Mouse (Mus musculus) left cerebral cortex, postnatal 36 days (tissue): ENCODE measurements at regions not wholly inside any gene's neighbourhood (a gene's known extent, or its start where the extent isn't known, plus 50 kb on each side); places are given as distances from the start of the nearest gene placed in this dataset.
"Not testable (repeated sequence)": the region's sequence is repeated elsewhere in the genome, so short reads cannot be mapped to it uniquely, and the experiment has no call there.

Experiments
- DNase-seq, 2 experiments: peaks; one replicate each; pipeline ENCODE4 v3.0.0; 2021 to 2022; ENCODE audit warnings: low spot score in 2 of 2, mixed read lengths in 1 of 2
- intact Hi-C: fragments of 180-260 bp; cut with DNase I; formaldehyde crosslinking; loops from one replicate; pipeline ENCODE4 v1.15.1; 2025

DNA sequence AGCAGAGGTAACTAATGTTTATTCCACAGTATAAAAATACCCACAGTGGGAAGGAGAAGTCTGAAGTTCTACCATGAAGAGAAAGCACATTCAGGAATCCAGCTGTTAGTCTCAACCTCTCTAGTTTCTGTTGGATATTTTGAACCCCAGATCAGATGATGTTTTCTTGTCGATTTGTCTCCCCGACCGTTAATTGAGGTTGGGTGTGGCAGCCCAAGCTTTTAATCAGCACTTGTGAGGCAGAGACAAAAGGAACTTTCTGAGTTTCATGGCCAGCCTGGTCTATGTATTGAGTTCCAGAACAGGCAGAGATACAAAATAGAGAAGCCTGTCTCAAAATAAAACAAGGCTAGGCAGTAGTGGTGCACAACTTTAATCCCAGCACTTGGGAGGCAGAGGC lies 129.5 kb downstream of the Tomm20 start:
- intact Hi-C loops = no loop called here
- DNase-seq = no peak

DNA sequence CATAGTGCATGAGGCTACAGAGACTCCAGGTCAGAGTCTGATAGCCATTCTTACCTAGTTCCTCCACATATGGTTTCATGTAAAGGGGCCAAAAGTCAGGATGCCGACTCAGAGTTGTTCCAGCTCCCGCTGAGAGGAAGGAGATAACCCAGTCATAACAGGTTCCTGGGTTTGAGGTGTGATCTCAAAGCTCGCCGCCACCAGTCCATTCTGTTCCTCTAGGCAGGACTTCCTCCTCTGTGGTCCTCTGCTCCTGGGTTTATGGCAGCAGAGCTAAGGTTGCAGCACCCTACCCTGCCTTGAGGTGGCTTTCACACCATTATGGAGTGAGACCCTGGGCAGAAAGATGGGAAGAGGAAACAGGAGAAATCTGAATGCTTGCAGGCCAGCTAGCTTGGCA lies 131.2 kb downstream of the Tomm20 start:
- intact Hi-C loops = no loop called here
- DNase-seq = no peak

DNA sequence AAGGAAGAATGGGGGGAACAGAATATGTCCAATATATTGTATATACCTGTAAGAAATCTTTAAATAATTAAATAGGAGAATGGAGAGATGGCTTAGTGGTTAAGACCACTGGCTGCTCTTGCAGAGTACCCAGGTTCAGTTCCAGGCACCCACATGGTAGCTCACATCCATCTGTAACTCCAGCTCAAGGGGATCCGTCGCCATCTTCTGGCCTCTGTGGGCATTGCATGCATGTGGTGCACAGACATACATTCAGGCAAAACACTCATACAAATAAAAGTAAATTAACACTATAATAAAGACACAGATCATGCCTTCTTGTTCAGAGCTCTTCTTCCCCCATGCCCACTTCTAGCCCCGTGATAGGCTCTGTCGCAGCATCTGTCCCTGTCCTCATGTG lies 132.0 kb downstream of the Tomm20 start:
- intact Hi-C loops = no loop called here

DNA sequence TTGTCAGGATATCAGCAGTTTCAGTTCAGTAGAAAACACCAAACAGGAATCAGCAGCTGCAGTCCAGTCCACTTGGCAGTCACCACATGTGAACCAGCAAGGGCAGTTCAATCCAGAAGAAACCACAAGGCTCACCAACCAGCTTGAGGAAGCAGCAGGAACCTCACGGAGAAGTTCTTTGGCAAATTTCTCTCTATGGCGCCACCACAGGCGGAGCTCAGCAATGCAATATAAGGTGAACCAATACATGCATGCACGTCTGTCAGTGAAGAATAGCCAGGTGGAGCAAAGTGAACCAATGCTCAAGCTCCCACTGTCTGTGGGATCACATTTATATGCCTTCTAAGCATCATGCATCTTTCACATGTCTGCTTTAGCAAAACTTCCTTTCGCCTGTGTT lies 132.9 kb downstream of the Tomm20 start:
- no peak for DNase-seq
- intact Hi-C loops = no loop called here

More for the DNA sequence above, 132.0 kb downstream of the Tomm20 start:
- DNase-seq = no peak

DNA sequence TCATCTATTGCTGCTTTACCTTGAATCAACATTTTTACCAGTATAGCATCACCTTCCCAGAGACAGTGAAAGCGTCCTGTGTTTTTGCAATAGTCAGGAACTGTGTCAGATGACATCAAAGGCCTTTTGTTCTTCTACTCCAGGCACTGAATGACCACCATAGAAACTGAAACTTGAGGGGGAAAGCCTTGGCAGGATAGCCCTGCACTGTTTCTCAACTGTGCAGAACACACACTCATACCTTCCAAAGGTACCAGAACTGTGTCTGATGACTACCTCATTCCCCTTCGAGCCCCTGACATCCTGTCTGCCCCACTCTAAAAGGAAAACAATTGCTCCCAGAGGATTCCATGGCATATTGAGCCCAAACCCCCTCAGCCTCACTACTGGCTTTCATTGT lies 134.3 kb downstream of the Tomm20 start:
- DNase-seq = not testable (repeated sequence)

DNA sequence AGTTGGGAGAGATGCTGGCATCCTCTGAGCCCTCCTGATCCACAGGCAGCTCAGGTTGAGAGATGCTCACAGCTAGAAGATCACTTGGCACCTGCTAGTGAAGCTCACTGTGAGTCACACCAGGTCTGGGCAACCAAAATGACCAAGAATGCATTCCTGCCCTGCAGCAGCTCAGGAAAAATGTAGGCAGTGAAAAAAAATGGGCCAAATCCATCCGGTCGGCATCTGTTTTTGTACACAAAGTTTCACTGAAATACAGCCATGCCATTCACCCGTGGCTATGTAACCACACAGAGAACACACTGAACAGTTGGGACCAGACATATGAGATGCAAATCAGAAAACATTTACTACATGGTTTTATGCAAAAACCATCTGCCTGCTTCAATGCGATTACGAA lies 135.1 kb downstream of the Tomm20 start:
- intact Hi-C loops = no loop called here
- no peak for DNase-seq

More for the DNA sequence above, 134.3 kb downstream of the Tomm20 start:
- intact Hi-C loops = not testable (repeated sequence)

DNA sequence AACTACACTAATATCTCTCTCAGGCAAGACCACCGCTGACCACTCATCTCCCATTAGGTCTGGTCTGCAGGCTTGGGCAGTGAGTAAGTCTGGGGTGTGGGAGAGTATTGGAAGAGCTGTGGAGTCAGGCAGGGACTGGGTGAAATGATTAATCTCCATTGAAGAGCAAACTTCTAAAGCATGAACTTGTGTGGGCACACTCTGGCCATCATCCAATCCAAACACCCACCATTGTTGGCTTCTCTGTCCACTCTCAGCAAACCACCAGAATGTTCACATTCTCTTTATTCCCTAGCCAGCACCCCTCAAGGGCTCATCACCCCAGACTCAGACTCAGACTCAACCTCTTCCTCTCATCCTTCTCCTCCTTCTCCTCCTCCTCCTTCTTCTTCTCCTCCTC lies 136.3 kb downstream of the Tomm20 start:
- DNase-seq = no peak
- intact Hi-C loops = no loop called here

DNA sequence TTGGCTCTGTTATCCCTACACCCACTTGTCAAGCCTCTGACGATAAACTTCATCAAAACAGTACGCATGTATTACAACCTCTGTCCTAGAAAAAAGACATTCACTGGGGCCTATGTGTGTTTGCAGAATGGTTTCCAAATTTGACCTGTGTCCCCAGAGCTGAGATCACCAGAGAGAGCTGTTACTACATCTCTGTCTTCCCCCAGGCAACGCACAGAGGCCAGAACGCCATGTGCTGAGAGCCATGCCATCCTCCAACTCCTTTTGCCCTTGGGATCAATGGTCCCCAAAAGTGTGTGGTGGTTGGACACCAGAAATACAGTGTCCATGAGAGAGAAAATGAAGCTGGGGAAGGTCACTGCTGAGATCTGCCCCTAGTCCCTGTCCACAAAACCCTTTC lies 137.1 kb downstream of the Tomm20 start:
- no peak for DNase-seq
- intact Hi-C loops = no loop called here

DNA sequence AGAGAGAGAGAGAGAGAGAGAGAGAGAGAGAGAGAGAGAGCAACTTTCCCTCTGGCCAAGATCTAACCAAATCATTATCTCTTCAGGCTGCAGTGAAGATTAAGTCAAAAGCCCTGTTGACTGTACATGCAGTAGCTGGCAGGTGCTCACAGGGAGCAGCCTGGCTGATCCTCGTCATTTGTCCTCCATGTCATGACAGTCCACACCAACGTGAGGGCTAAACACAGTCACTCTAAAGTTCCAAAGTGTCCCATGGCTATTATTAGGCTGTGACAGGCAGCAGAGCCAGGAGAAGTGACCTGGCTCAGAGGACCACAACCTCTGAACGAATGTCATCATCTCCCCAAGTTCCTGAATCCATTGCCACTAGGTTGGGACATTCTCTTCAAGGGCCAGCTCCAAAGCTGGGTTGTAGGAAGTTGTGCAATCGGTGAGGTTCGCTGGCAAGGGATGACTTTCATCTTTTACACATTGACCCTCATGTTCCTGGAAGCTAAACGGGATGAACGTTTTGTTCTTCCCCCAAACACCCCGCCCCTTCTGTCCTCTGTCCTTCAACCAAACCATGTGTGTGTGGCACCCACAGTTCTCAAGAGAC lies 138.4 kb downstream of the Tomm20 start:
- intact Hi-C loops = no loop called here
- no peak for DNase-seq

DNA sequence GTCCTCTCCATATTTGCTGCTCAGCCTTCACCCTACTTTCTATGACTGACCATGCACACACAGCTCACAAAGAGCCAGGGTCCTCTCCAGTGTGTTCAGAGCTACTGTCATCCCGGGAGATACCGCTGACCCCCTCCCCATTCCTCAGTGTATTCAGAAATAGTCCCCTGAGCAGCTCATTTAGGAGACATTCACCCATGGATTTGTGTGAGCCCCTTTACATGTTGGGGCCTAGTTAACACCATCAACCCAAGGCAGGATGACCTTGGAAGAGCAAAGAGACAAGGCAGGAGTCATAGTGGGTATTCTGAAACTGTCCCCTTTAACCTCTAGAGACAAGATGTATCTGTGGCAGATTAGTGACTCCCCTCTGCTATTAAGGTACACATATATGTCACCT lies 139.1 kb downstream of the Tomm20 start:
- no peak for DNase-seq
- intact Hi-C loops = no loop called here

DNA sequence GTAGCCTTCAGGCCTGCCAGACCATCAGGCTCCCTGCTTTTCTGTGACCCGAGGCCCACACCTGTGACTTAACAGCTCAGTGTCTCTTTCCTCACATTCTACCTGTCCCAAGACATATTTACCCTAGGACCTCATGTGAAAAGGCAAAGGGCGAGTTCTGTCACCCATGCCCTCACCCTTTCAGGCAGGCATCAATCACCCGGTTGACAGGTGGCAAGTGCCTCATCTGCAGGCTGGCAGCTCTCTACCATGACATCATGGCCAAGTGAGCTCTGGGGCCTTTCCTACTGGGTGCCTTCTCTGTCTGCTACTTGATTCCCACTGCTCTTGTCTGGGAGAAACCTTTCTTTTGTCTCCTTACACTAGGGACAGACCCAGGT lies 139.5 kb downstream of the Tomm20 start:
- intact Hi-C loops = no loop called here
- DNase-seq = no peak

DNA sequence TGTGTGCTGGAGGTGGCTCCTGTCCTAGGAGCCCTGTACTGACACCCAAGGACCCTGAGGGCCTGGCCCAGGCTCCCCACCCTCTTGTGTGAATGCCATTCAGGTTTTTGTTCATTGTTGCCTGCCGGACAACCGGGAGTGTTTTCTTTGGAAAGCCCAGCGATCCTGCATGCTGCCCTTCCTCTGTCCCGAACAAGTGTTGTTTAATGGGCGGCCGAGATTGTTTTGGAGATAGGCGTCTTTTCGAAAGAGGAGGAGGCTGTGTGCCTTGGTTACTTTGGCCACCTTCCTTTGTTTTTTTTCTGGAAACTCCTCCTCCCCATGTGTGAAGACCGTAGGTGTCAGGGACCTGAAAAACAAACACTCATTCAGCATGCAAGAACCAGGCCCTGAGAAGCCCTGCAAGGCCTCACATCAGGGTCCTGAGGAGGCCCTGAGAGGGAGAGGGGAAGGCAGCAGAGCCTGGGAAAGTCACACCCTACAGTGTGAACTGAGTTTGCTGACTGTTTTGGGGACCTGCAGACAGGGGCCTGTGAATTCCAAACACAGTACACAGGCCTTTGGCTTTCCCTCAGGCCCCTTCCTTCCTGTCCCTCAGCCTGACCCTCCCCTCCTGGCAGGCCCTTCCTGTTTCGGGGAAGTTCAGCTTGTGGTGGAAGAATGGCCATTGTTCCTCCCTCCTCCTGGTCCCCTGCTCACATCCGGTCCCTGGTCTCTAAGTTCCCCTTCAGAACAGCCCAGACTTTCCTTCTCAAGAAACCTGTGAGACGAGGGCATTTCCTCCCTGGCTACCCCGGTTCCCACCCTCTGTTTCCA lies 140.1 kb downstream of the Tomm20 start:
- DNase-seq = no peak
- intact Hi-C loops = no loop called here

DNA sequence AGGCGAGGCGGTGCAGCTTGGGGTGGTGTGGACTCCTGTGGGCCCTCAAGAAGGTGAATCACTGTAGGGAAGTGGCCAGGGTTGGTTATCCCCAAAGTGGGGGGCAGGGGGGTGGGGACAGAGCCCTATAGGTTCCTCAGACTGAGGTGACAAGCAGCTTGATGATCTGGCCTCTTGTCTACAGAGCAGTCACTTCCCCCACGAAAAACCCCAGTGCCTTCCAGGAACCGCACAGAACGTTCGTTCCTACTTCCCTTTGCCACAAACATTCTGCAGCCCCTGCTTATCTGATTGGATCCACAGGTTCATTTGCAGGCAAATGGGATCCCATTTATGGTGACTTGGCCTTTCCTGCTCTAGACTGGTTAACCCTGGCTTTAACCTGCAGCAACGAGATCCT lies 141.5 kb downstream of the Tomm20 start:
- intact Hi-C loops = loop anchor here (5.0 kb wide), 1 partner anchor 47 kb away; no protein-coding TSS in a partner anchor
- DNase-seq = no peak

DNA sequence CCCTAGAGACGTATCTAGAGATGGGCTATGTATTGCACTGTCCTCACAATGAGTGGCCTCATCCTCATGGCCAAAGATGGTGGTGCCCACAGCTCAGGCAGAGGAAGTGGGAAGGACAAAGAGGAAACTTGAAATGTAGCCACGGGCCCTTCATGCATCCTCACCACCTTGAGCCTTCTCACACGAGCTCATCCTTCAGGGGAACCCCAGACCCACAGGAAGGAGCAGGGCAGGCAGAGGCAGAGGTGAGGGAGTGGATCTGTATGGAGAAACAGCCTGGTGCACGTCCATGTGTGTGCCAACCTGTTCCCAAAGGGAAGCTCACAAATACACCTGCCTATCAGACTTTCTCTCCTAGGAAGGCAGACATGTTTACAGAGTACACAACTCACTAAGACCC lies 143.0 kb downstream of the Tomm20 start:
- intact Hi-C loops = loop anchor here (5.0 kb wide), 1 partner anchor 45 kb away; no protein-coding TSS in a partner anchor

DNA sequence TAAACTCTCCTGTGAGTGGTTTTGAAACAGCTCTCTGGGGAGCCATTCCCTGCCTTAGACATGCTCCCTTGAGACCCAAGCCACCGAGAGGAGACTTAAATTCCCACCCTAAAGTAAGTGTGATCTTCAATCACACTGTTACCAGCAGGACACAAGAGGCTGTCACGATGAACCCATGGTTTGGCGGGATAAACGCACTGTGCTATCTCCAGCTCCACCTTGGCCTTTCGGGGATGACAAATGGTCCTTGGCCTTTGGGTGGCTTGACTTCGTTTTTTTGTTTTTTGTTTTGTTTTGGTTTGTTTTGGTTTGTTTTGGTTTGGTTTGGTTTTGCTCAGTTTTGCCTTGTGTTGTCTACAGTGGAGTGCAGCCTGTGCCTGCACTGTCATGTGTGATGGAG lies 144.7 kb downstream of the Tomm20 start:
- DNase-seq = no peak
- intact Hi-C loops = loop anchor here (5.0 kb wide), 1 partner anchor 44 kb away; no protein-coding TSS in a partner anchor

More for the DNA sequence above, 143.0 kb downstream of the Tomm20 start:
- DNase-seq = no peak

DNA sequence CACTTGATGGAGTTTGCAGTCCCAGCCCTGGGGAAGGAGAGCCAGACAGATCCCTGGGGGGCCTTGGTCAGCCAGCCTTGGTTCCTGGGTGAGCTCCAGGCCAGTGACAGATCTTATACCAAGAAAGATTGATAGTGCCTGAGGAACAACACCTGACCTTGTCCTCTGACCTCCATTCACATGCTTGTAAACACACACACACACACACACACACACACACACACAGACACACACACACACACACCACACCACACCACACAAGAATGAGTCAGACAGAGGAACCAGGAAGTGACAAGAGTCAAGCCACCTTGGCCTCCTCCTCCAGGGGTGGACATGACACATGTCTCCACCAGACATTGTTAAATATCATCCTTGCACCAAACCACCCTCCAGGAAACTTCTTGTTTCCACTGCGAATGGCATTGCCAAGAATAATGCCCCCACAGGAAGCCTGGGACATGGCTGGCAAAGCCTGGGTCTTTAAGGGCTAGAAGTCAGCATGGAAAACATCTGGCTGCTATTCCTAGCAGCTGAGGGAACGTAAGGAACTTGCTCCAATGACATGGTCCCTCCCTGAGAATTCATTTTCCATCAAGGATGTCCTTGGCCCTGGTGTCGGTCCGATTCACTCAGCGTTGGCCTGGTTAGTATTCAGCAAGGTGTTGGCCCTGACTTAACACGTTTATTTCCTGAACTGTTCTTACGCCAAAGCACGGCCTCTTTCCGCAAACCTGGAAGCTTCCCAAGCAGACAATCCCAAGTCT lies 147.9 kb downstream of the Tomm20 start:
- intact Hi-C loops = no loop called here
- DNase-seq = no peak

DNA sequence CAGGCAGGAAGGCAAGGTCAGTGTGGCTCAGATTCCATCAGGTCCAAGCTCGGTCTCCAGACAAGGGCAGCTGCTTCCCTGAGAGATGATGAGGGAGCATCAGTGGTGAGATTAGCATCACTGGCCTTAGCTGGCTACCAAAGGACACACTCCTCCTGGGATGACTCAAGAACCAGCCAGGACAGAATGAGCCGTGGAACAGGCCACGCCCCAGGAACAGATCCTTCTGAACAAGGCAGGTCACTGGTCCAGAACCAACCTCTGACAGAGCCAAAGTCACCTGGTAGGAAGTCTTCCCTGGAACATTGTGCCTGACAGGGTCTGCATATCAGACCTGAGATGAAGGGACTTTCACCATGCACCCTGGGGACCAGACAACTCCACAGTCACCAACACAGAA lies 152.0 kb downstream of the Tomm20 start:
- no peak for DNase-seq
- intact Hi-C loops = no loop called here

DNA sequence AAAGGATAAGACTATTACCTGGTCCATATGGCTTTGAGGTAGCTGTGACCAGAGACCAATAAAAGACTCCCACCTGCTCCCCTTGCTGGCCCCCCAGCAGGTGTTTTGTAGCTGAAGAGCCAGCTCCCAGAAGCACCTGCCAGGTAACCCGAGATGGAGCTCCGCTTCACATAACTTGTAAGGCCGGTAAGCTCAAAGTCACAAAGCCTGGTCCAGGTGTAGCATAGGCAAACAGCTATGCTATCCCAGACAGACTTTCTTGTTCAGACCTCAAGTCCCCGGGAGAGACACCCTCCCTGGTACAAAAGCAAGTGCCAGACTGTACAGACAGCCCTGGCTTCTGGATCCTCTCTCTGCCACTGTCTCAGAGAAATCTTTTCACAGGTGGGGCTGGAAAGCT lies 154.6 kb downstream of the Tomm20 start:
- intact Hi-C loops = no loop called here
- DNase-seq = no peak

DNA sequence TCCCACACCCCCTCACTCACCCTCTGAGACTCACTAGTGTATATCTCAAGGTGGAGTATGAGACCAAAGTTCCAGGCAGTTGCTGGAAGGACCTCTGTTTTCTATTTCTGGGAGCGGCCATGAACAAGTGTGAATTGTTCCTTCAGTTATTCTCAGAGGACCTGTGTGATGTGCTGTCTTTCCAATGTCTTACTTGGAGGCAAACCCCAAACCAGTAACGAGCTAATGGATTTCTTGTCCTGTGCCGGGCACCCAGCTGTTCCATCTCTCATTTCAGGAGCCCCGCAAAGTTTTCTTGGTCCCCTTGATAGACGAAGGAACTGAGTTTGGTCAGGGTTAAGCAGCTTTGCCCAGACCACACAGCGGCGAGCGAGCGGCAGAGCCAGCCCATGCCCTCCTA lies 155.4 kb downstream of the Tomm20 start:
- DNase-seq = no peak
- intact Hi-C loops = no loop called here

DNA sequence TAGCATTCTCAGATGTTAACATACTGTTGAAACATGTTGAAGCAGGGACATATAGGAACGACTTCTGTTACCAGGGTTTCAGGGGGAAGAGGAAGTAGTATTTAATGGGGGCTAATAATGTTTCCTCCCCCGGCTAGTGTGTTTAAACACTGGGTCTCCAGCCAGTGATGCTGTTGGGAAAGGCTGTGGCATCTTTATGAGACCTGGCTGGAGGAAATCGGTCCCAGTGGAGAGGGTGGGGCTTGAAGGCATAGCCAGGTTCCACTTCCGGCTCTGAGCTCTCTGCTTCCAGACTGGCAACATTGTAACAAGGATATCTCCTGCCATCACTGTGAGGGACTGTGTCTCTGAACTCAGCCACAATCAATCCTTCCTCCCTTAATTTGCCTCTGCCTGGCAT lies 156.6 kb downstream of the Tomm20 start:
- intact Hi-C loops = no loop called here
- DNase-seq = no peak

DNA sequence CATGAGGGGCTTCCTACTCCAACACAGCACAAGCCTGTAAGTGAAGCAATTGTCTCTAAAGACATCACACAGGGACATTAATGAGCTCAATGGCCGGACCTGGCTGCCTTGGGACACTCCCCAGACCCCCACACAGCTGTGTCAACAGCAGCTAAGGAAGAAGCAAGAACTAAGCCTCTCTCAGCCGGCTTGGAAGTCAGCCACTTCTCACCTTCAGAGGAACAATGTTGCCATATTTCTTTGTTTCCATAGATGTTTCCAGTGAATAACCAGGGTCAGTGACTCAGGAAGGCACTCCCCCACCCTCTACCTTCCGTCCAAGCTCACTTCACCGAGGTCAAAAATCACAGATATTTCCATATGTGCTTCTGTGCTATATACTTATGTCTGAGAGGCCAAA lies 157.0 kb downstream of the Tomm20 start:
- DNase-seq = no peak
- intact Hi-C loops = no loop called here
